Mouse (Mus musculus) embryonic facial prominence, embryonic 15.5 days (tissue): ENCODE measurements around the gene Chrdl1. TPM values are rescaled to one million over a fixed set of nuclear protein-coding genes. Genes with fewer than 3 reads are reported as not detected.

ENCODE experiments used
- ATAC-seq: fragments of 200-750 bp; cut with Nextera tagmentation; 2 replicates; pipeline ENCODE4 v1.8.0; 2017; ENCODE audit warnings: low read depth, moderate TSS enrichment; ENCODE audit not compliant: insufficient number of reproducible peaks, low FRiP score, low TSS enrichment
- H3K27ac ChIP-seq: fragments of 300-500 bp; sonication (generic); replicated peaks from 2 replicates; pipeline ENCODE4 v1.5.1; 2015; ENCODE audit warnings: mild to moderate bottlenecking, inconsistent platforms
- H3K27me3 ChIP-seq: fragments of 300-500 bp; sonication (generic); 2 replicates; pipeline ENCODE4 v1.6.1; 2015; ENCODE audit warnings: inconsistent platforms
- H3K36me3 ChIP-seq: fragments of 300-500 bp; sonication (generic); 2 replicates; pipeline ENCODE4 v1.6.1; 2015; ENCODE audit warnings: mild to moderate bottlenecking, inconsistent platforms
- H3K4me1 ChIP-seq: fragments of 300-500 bp; sonication (generic); 2 replicates; pipeline ENCODE4 v1.6.1; 2015; ENCODE audit warnings: inconsistent platforms
- H3K4me2 ChIP-seq: fragments of 300-500 bp; sonication (generic); replicated peaks from 2 replicates; pipeline ENCODE4 v1.6.1; 2015; ENCODE audit warnings: mild to moderate bottlenecking, inconsistent platforms
- H3K4me3 ChIP-seq: fragments of 300-500 bp; sonication (generic); replicated peaks from 2 replicates; pipeline ENCODE4 v1.5.1; 2015; ENCODE audit warnings: mild to moderate bottlenecking, inconsistent platforms
- H3K9ac ChIP-seq: fragments of 300-500 bp; sonication (generic); 2 replicates; pipeline ENCODE4 v1.6.1; 2015; ENCODE audit warnings: inconsistent platforms
- H3K9me3 ChIP-seq: fragments of 300-500 bp; sonication (generic); replicated peaks from 2 replicates; pipeline ENCODE4 v1.6.1; 2016; ENCODE audit warnings: inconsistent platforms
- WGBS: fragments of 180-500 bp; shearing (Covaris S2); methylation state at CpG from one replicate; pipeline ENCODE4 v1.1.7; 2015; 5-methylcytosine and 5-hydroxymethylcytosine counted together
- polyA plus RNA-seq: library from polyadenylated mRNA; unstranded; fragments of >200 nt; fragmentation: Nextera tagmentation; extraction: Ambion mirVana; gene quantifications from 2 replicates; pipeline ENCODE4 v1.2.1, GENCODE M21; 2015

Gene Chrdl1
- polyA plus RNA-seq, 1 experiment from 2014 or later = 15.8 TPM

DNA sequence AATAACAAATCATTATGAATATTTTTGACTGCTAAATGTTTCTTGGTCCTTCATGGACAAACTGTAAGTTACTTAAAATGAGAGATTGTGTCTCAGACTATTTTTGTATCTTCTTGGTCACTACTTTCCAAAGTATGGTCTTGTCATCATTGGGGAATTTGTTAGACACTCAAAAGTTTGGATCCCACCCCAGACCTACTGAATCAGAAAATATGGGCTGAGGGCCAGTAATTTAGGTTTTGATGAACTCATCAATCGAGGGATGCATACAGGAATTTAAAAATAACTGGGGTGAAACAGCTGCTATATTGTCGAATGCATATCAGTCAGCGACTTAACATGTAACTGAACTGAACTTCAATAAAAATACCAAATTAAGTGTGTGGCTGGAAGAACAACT lies 80.9 kb downstream of the Chrdl1 start:
- Histone ChIP-seq H3K4me3 (no peak overlapping the region), H3K27ac (no peak overlapping the region), H3K9me3 (no peaks in the 10 kb centered on the region), H3K36me3 (no peaks in the 10 kb centered on the region), H3K4me2 (no peak overlapping the region), H3K9ac (no peak overlapping the region), H3K4me1 (no peaks in the 10 kb centered on the region), H3K27me3 (no peaks in the 10 kb centered on the region)
- ATAC-seq = no peak
- WGBS = 66% methylated on average over 3 of the region's 3 CpGs

- Histone ChIP-seq H3K36me3 (no peaks in the 10 kb centered on the region), H3K4me2 (no peak overlapping the region), H3K27ac (no peak overlapping the region), H3K27me3 (peaks cover 7% of the 10 kb centered on the region), H3K4me1 (no peaks in the 10 kb centered on the region), H3K4me3 (no peak overlapping the region), H3K9me3 (no peaks in the 10 kb centered on the region), H3K9ac (no peak overlapping the region)
- no peak for ATAC-seq
- WGBS = 79% methylated on average over 2 of the region's 2 CpGs
These were observed 99.3 kb downstream of the Chrdl1 start for GRCm38 (mm10) chrX:143294726-143295125.

GRCm38 (mm10) chrX:143275202-143275601 lies 118.9 kb downstream of the Chrdl1 start:
- Histone ChIP-seq H3K36me3 (no peaks in the 10 kb centered on the region), H3K9ac (no peak overlapping the region), H3K4me3 (no peak overlapping the region), H3K4me2 (no peak overlapping the region), H3K27me3 (no peaks in the 10 kb centered on the region), H3K27ac (no peak overlapping the region), H3K4me1 (no peaks in the 10 kb centered on the region), H3K9me3 (no peaks in the 10 kb centered on the region)
- no peak for ATAC-seq
- WGBS = 37% methylated on average over 5 of the region's 5 CpGs

GRCm38 (mm10) chrX:143250709-143251108 lies 143.4 kb downstream of the Chrdl1 start:
- H3K27me3 ChIP-seq = 0 out of 2 replicates have a peak, but pooled peaks cover 2% of the 10 kb centered on the region
- no peak for ATAC-seq
- H3K9me3 ChIP-seq = no peaks in the 10 kb centered on the region
- no peak overlapping the region for H3K27ac ChIP-seq
- H3K36me3 ChIP-seq = no peaks in the 10 kb centered on the region
- H3K4me1 ChIP-seq = no peaks in the 10 kb centered on the region
- H3K9ac ChIP-seq = no peak overlapping the region
- H3K4me2 ChIP-seq = no peak overlapping the region
- no peak overlapping the region for H3K4me3 ChIP-seq

Other genes starting within 250 kb of the Chrdl1 start
- 18.0 and 18.5 TPM in 2 replicates for gene Pak3, start 124.3 kb upstream of the Chrdl1 start, polyA plus RNA-seq